Mouse (Mus musculus): ENCODE results near the gene Irak4. TPM values are rescaled to one million over a fixed set of nuclear protein-coding genes. Genes with fewer than 3 reads are reported as not detected.
A peak's percentile ranks its signal among the peaks of the same experiment; 100 is the strongest.

Gene Irak4
- polyA plus RNA-seq, 1 experiment: 46.4 TPM

- no peak overlapping the region for H3K4me3 ChIP-seq (ENCODE audit: insufficient read depth, low read length)
- H3K27ac ChIP-seq (ENCODE audit: insufficient read depth, low read depth, low read length): no peak overlapping the region
- no peak for TF ChIP-seq POLR2A (IDR thresholded peaks at IDR 0.05; ENCODE audit: borderline replicate concordance, low read depth, low read length)
- no peak for TF ChIP-seq CTCF (IDR thresholded peaks at IDR 0.05; ENCODE audit: low read depth, low read length)
- H3K4me1 ChIP-seq (ENCODE audit: control insufficient read depth, insufficient read depth, low read length): 0 out of 2 replicates have a peak, but pooled peaks cover 3% of the 10 kb centered on the region
Measured at GRCm38 (mm10) chr15:94583153-94583552, 39.7 kb downstream of the Irak4 start.

- Histone ChIP-seq H3K27ac (ENCODE audit: insufficient read depth, low read depth, low read length) (no peak overlapping the region), H3K4me3 (ENCODE audit: insufficient read depth, low read length) (no peak overlapping the region), H3K4me1 (ENCODE audit: control insufficient read depth, insufficient read depth, low read length) (0 out of 2 replicates have a peak, but pooled peaks cover 3% of the 10 kb centered on the region)
- no peak for TF ChIP-seq POLR2A (IDR thresholded peaks at IDR 0.05; ENCODE audit: borderline replicate concordance, low read depth, low read length)
- TF ChIP-seq CTCF (IDR thresholded peaks at IDR 0.05; ENCODE audit: low read depth, low read length): no peak
Measured at GRCm38 (mm10) chr15:94584738-94585137, 41.3 kb downstream of the Irak4 start.

DNA sequence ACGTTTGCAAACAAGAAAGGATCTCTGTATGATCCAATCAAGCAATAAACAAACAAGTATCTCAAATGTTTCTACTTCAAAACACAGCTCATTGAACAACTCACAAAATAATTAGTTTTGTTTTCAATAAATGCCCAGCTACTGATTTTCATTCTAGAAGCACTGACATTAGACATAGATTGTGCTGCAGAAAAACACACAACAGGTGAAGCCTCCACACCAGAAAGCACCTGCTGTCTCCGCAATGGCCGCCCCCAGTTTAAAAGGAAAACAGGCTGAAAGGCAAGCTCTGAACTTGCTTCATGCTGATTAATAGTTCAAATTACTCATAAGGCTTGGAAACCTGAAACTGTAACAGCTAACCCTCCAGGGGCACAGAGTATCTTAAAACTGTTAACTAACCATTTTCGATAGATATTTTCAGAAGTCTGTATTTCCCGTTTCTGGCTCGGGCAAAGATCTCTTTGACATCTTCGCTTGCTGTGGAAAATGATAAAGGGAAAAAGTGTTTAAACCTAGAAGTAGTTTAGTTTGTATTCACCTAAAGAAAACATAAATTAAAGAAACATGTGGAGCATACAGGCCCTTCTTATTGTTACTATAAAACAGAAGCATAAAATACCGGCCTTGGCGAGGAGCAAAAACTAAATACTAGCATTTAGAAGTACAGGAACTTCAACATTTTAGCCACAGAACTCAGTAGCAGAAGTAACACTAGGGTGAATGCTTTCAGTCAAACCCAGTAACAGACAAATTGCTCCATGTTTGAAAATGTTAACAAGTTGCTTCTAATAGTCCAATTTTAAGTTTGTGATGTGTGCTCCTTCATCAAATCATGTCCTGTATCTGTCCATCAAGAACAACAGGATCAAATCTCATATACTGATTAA, 44.6 kb downstream of the Irak4 start:
- H3K4me3 ChIP-seq (ENCODE audit: insufficient read depth, low read length): peak overlapping the region; percentile 43
- TF ChIP-seq CTCF (IDR thresholded peaks at IDR 0.05; ENCODE audit: low read depth, low read length) (no peak), POLR2A (IDR thresholded peaks at IDR 0.05; ENCODE audit: borderline replicate concordance, low read depth, low read length) (no peak)
- peak overlapping the region; percentile 68 for H3K27ac ChIP-seq (ENCODE audit: insufficient read depth, low read depth, low read length)
- peaks cover 30% of the 10 kb centered on the region for H3K4me1 ChIP-seq (ENCODE audit: control insufficient read depth, insufficient read depth, low read length)

DNA sequence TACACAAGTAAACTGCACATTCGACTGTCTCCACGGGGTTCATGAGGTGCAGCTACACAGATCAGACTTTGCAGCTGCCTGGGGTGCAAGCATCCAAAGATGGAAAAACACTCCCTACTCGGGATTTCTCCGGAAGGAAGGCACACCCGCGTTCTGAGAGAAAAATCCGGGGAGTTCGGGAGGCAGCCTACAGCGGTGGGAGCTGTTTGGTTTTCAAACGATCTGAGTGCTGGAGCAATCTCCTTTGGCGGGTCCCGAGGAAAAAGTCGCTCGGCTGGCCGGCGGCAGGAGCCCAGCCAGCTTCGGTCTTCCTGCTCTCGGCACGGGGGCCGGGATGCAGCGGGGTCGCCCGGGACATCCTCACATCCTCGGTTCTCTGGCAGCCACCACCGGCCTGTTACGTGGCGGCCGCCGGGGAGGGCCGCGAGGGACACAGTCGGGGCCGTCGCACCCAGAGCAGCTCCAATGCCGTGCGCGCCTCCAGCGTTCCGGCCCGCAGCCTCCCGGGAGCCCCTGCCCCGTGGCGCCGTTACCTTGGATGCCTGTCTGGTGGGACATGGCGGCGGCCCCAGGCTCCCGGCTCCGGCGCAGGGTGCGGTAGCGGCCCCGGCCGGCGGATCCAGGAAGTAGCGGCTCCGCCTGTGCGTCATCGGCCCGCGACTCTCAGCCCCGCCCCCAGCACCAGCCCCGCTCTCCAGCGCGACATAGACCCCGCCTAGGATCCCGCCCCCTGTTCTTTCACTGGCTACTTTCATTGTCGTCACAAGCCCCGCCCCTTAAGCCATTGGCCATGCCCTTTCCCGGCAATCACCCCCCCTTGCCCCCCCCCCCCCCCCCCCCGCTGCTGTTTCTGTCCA, 46.0 kb downstream of the Irak4 start, which contains the start of gene Twf1:
Twf1 (minus strand) TSS at position 671 of the 857 bp plus-strand sequence.
- Histone ChIP-seq H3K27ac (ENCODE audit: insufficient read depth, low read depth, low read length) (peak within 1 kb of the TSS; percentile 100), H3K4me1 (ENCODE audit: control insufficient read depth, insufficient read depth, low read length) (peaks cover 33% of the 10 kb centered on the region), H3K4me3 (ENCODE audit: insufficient read depth, low read length) (peak within 1 kb of the TSS; percentile 92)
- TF ChIP-seq POLR2A (IDR thresholded peaks at IDR 0.05; ENCODE audit: borderline replicate concordance, low read depth, low read length): no peak

- TF ChIP-seq POLR2A (IDR thresholded peaks at IDR 0.05; ENCODE audit: borderline replicate concordance, low read depth, low read length): no peak
- TF ChIP-seq CTCF (IDR thresholded peaks at IDR 0.05; ENCODE audit: low read depth, low read length): no peak
- H3K4me3 ChIP-seq (ENCODE audit: insufficient read depth, low read length): peak overlapping the region; percentile 42; the same call in 1 of the 2 replicates
- H3K27ac ChIP-seq (ENCODE audit: insufficient read depth, low read depth, low read length): peak overlapping the region; percentile 100
- peaks cover 34% of the 10 kb centered on the region for H3K4me1 ChIP-seq (ENCODE audit: control insufficient read depth, insufficient read depth, low read length)
Measured at GRCm38 (mm10) chr15:94590083-94590482, 46.6 kb downstream of the Irak4 start.

DNA sequence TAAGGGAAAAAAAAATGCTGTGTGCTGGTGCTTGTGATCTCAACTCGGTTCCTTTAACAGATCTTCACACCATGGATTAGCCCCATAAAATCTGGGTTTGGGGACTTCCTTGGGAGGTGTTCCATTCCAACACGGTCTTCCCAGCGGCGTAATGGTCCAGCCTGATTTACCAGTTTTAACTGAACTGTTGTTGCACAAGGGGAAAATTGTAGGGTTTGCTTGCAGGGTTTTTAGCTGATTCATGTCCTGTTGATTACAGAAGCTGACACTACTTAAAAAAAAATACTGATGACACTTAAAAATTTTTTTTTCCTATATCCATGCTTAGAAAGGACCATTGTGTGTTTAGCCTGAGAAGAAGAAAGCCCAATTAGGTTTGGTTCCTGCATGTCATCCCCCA, 47.9 kb downstream of the Irak4 start:
- TF ChIP-seq POLR2A (IDR thresholded peaks at IDR 0.05; ENCODE audit: borderline replicate concordance, low read depth, low read length) (no peak), CTCF (IDR thresholded peaks at IDR 0.05; ENCODE audit: low read depth, low read length) (no peak)
- no peak overlapping the region for H3K4me3 ChIP-seq (ENCODE audit: insufficient read depth, low read length)
- peaks cover 36% of the 10 kb centered on the region for H3K4me1 ChIP-seq (ENCODE audit: control insufficient read depth, insufficient read depth, low read length)
- H3K27ac ChIP-seq (ENCODE audit: insufficient read depth, low read depth, low read length): peak overlapping the region; percentile 100

DNA sequence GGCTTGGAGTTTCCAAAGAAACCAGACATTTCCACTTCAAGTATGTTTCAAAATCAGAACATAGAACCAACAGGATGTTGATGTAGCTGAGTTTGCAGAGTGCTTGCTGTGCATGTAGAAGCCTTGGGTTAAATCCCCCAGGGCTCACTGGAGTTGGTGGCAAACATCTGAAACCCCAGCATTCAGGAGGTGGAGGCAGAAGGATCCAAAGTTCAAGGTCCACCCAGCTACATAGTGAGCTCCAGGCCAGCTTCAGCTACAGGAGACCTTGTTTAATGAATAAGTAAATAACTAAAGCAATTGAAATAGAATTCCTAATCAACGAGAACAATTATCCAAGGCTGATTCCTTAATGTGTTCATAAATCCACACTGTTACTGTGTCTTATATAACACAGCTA, 50.1 kb downstream of the Irak4 start:
- Histone ChIP-seq H3K27ac (ENCODE audit: insufficient read depth, low read depth, low read length) (no peak overlapping the region), H3K4me1 (ENCODE audit: control insufficient read depth, insufficient read depth, low read length) (peaks cover 33% of the 10 kb centered on the region), H3K4me3 (ENCODE audit: insufficient read depth, low read length) (no peak overlapping the region)
- TF ChIP-seq POLR2A (IDR thresholded peaks at IDR 0.05; ENCODE audit: borderline replicate concordance, low read depth, low read length) (no peak), CTCF (IDR thresholded peaks at IDR 0.05; ENCODE audit: low read depth, low read length) (no peak)

GRCm38 (mm10) chr15:94600145-94600707, 56.8 kb downstream of the Irak4 start:
- TF ChIP-seq CTCF (IDR thresholded peaks at IDR 0.05; ENCODE audit: low read depth, low read length) (no peak), POLR2A (IDR thresholded peaks at IDR 0.05; ENCODE audit: borderline replicate concordance, low read depth, low read length) (no peak)
- peaks cover 3% of the 10 kb centered on the region; the same call in 1 of the 2 replicates for H3K4me1 ChIP-seq (ENCODE audit: control insufficient read depth, insufficient read depth, low read length)

GRCm38 (mm10) chr15:94601339-94601738, 57.9 kb downstream of the Irak4 start:
- Histone ChIP-seq H3K4me1 (ENCODE audit: control insufficient read depth, insufficient read depth, low read length) (peaks cover 3% of the 10 kb centered on the region; the same call in 1 of the 2 replicates), H3K27ac (ENCODE audit: insufficient read depth, low read depth, low read length) (no peak overlapping the region), H3K4me3 (ENCODE audit: insufficient read depth, low read length) (no peak overlapping the region)
- TF ChIP-seq CTCF (IDR thresholded peaks at IDR 0.05; ENCODE audit: low read depth, low read length) (peak; percentile 26; the same call in 1 of the 2 replicates), POLR2A (IDR thresholded peaks at IDR 0.05; ENCODE audit: borderline replicate concordance, low read depth, low read length) (no peak)

More at GRCm38 (mm10) chr15:94600145-94600707, 56.8 kb downstream of the Irak4 start:
- H3K4me3 ChIP-seq (ENCODE audit: insufficient read depth, low read length): no peak overlapping the region
- H3K27ac ChIP-seq (ENCODE audit: insufficient read depth, low read depth, low read length): no peak overlapping the region
